19 mouse cellular contexts compared by ENCODE assay signal in genomic region chr6:46705926-46706325, GRCm38 (mm10).
DNase-seq lines count a peak whose midpoint lies in the region; ATAC-seq and TF ChIP-seq lines count a peak whose summit lies in the region.
"Had no signal": no experiment of that assay in that cellular context is flagged by ENCODE, and none has a peak within 500 bp of the region (broad histone marks: within the 10 kb centered on the region; RNA-seq: fewer than 3 reads in every experiment).

No protein-coding gene starts in this region.

- H3K27me3 ChIP-seq in forebrain, postnatal 0 days (ENCODE audit: insufficient read depth, low read length): no peaks in the 10 kb centered on the region
- H3K27me3 ChIP-seq in forebrain, embryonic 13.5 days: no peaks in the 10 kb centered on the region
- H3K27me3 ChIP-seq: limb, embryonic 15.5 days; neural tube, embryonic 13.5 days had no signal

- H3K9me3 ChIP-seq in forebrain, postnatal 0 days (ENCODE audit: low read length): no peaks in the 10 kb centered on the region
- no peaks in the 10 kb centered on the region for H3K9me3 ChIP-seq in forebrain, embryonic 13.5 days (replicated peaks)
- H3K9me3 ChIP-seq: limb, embryonic 15.5 days; neural tube, embryonic 13.5 days had no signal

- no peaks in the 10 kb centered on the region for H3K36me3 ChIP-seq in forebrain, postnatal 0 days (ENCODE audit: insufficient read depth)
- no peaks in the 10 kb centered on the region for H3K36me3 ChIP-seq in forebrain, embryonic 13.5 days (ENCODE audit: poor library complexity, severe bottlenecking)
- H3K36me3 ChIP-seq: limb, embryonic 15.5 days; neural tube, embryonic 13.5 days had no signal

- H3K4me3 ChIP-seq in forebrain, postnatal 0 days (ENCODE audit: low read depth, low read length): no peak overlapping the region
- no peak overlapping the region for H3K4me3 ChIP-seq in forebrain, embryonic 13.5 days
- H3K4me3 ChIP-seq: erythroblast, embryonic 14.5 days; limb, embryonic 15.5 days; neural tube, embryonic 13.5 days had no signal

- no peaks in the 10 kb centered on the region for H3K4me1 ChIP-seq in forebrain, postnatal 0 days (ENCODE audit: insufficient read depth)
- H3K4me1 ChIP-seq in forebrain, embryonic 13.5 days: no peaks in the 10 kb centered on the region
- H3K4me1 ChIP-seq: limb, embryonic 15.5 days; neural tube, embryonic 13.5 days had no signal

- no peak overlapping the region for H3K27ac ChIP-seq in forebrain, postnatal 0 days (ENCODE audit: low read depth, low read length)
- no peak overlapping the region for H3K27ac ChIP-seq in forebrain, embryonic 13.5 days
- H3K27ac ChIP-seq: hindbrain, postnatal 0 days; limb, embryonic 15.5 days; neural tube, embryonic 13.5 days had no signal

- WGBS in forebrain, postnatal 0 days: 66% methylated on average over 3 of the region's 3 CpGs
- 81% methylated on average over 3 of the region's 3 CpGs for WGBS in forebrain, embryonic 13.5 days

- no peak overlapping the region for H3K9ac ChIP-seq in forebrain, postnatal 0 days
- H3K9ac ChIP-seq in forebrain, embryonic 13.5 days: no peak overlapping the region
- H3K9ac ChIP-seq: limb, embryonic 15.5 days; liver, postnatal 0 days; neural tube, embryonic 13.5 days had no signal

- DNase-seq in forebrain, postnatal 0 days: peak; percentile 37
- DNase-seq in layer of hippocampus, adult 9-11 months: peak; percentile 47
- peak; percentile 5 for DNase-seq in right cerebral cortex, postnatal 14 days
- DNase-seq in kidney, adult 18-20 months: no peak
- DNase-seq in ovary, adult 18-20 months (ENCODE audit: low spot score): no peak
- DNase-seq: adrenal gland, postnatal 10 days; heart, adult 11 months; heart, postnatal 4 days; kidney, adult 11 months; kidney, postnatal 14 days; liver, postnatal 0 days; lung, postnatal 36 days; spleen, adult 18-20 months had no signal

- H3K4me2 ChIP-seq in forebrain, postnatal 0 days (ENCODE audit: low read depth): no peak overlapping the region
- no peak overlapping the region for H3K4me2 ChIP-seq in forebrain, embryonic 13.5 days
- H3K4me2 ChIP-seq: limb, embryonic 15.5 days; neural tube, embryonic 13.5 days had no signal

- no peak for TF ChIP-seq CTCF in forebrain, postnatal 0 days (IDR thresholded peaks at IDR 0.05; ENCODE audit: low read depth)

- no peak for ATAC-seq in forebrain, postnatal 0 days
- ATAC-seq in forebrain, embryonic 13.5 days: no peak
- ATAC-seq in hematopoietic stem cell, adult 5-6 weeks (replicated peaks in 1 of 2; ENCODE audit: insufficient read depth in 1 of 2, low FRiP score in 2 of 2, low TSS enrichment in 1 of 2, low read depth in 1 of 2, poor library complexity in 2 of 2, severe bottlenecking in 2 of 2): peak; percentile 32 to 53; a peak in 2 of 4 replicates
- ATAC-seq: hindbrain, postnatal 0 days; liver, postnatal 0 days had no signal

Comparison
In these comparisons a context has a peak if more than half of its experiments do, and no peak if none do; other contexts are left out.
1. ATAC-seq: peak in hematopoietic stem cell, adult 5-6 weeks (2 of 2); none in forebrain, postnatal 0 days (single experiment) and forebrain, embryonic 13.5 days (single experiment).
2. DNase-seq: peak in forebrain, postnatal 0 days (single experiment), layer of hippocampus, adult 9-11 months (single experiment) and right cerebral cortex, postnatal 14 days (single experiment); none in kidney, adult 18-20 months (single experiment) and ovary, adult 18-20 months (single experiment).